Mouse (Mus musculus) stomach, postnatal 0 days (tissue): ENCODE results near the gene Cryz.

ENCODE experiments used
- CTCF ChIP-seq: IDR thresholded peaks from 2 replicates; pipeline ENCODE4 v1.5.1; 2016; ENCODE audit warnings: antibody characterized with exemption, low read depth, mild to moderate bottlenecking, moderate library complexity
- EP300 ChIP-seq: optimal IDR thresholded peaks from 2 replicates; pipeline ENCODE3; 2016; ENCODE audit warnings: antibody characterized with exemption

GRCm38 (mm10) chr3:154653454-154653853 lies 56.9 kb downstream of the Cryz start:
- TF ChIP-seq EP300 (no peak), CTCF (no peak)
